Mouse (Mus musculus) embryonic fibroblast, embryonic 13.5 days (primary cell): ENCODE measurements at regions not wholly inside any gene's neighbourhood (a gene's known extent, or its start where the extent isn't known, plus 50 kb on each side); places are given as distances from the start of the nearest gene placed in this dataset.
"Not testable (repeated sequence)": the region's sequence is repeated elsewhere in the genome, so short reads cannot be mapped to it uniquely, and the experiment has no call there.

Source experiments
- CTCF ChIP-seq: IDR thresholded peaks from 2 replicates; pipeline ENCODE4 v1.5.1; 2011; ENCODE audit warnings: mild to moderate bottlenecking, control low read depth, low read length, moderate library complexity, borderline replicate concordance; ENCODE audit not compliant: insufficient read depth
- POLR2A ChIP-seq: IDR thresholded peaks from 2 replicates; pipeline ENCODE4 v1.6.1; 2011; ENCODE audit warnings: low read depth, mild to moderate bottlenecking, control low read depth, low read length, moderate library complexity

DNA sequence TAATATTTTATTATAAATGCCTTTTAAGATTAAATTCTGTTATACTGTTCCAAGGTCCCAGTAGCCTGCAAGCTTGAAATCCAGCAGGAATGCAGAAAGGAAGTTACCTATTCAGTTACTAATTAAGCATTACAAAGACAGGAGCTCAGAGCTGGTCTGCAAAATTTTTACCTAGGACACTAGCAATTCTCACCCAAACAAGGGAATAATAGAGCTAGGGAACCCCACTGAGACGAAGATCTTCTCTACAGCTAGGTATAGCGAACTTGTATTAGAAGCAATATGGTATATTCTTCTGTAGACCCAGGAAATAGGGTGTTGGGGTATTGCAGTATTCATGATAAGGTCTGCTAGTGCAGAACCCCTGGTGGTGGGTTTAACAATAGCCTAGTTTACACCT lies 227.7 kb upstream of the Steap4 start:
- not testable (repeated sequence) for TF ChIP-seq POLR2A, CTCF
